Mouse (Mus musculus): ENCODE measurements around the gene Sh3tc1.
A peak's percentile ranks its signal among the peaks of the same experiment; 100 is the strongest.

Gene Sh3tc1

DNA sequence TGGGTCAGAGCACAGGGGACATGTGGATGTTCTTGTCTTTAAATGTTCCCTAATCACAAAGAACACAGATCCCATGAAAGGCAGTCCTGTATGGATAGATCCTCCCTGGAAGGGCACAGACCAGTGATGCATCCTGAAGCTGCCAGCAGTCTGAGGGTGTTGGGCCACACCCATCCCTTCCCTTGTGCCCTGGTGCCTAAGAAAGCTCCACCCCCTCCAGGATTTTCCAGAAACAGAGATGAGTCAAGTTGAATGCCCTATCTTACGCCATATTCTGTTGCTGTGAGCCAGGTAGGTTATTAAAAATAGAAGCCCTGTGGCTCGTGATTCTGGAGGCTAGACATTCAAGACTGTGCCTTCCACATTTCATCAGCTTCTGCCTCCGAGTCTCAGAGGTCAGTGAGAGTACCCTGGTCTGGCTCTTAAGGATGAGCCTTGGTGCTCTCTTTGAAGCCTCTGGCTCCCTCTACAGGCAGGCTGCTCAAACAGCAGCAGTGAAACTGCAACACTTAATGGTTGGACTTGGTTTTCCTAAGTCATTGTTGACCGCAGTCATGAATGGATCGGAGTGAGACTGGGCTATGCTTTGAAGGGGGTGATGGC is 15.4 kb upstream of the Sh3tc1 start:
- DNase-seq (ENCODE audit: low spot score in 2 of 2): peak in 1 of 2 experiments; percentile 31

- DNase-seq (ENCODE audit: low spot score in 2 of 2): no peak
Measured at GRCm38 (mm10) chr5:35751016-35751415, 11.2 kb upstream of the Sh3tc1 start.

DNA sequence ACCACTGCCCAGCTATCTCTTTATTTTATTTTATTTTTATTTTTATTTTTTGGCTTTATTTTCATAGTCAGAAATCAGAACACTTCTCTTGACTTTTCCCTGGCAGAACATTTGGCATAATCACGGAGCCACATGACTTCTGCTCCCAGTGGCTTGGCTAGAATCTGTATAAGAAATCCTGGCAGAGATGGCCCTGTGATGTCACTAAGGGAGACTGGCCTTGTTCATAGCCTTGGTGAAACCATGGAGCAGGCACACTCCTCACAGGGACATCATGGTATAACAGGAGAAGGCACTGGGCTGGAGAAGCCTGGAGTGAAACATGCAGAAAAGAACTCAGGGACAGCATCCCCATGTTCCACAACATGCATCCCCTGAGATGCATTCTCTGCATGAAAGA is 10.2 kb upstream of the Sh3tc1 start:
- no peak for DNase-seq (ENCODE audit: low spot score in 2 of 2)

GRCm38 (mm10) chr5:35749416-35749815 is 9.6 kb upstream of the Sh3tc1 start:
- DNase-seq (ENCODE audit: low spot score in 2 of 2): no peak

GRCm38 (mm10) chr5:35746910-35747309 is 7.1 kb upstream of the Sh3tc1 start:
- DNase-seq (ENCODE audit: low spot score in 2 of 2): peak in 1 of 2 experiments; percentile 71

DNA sequence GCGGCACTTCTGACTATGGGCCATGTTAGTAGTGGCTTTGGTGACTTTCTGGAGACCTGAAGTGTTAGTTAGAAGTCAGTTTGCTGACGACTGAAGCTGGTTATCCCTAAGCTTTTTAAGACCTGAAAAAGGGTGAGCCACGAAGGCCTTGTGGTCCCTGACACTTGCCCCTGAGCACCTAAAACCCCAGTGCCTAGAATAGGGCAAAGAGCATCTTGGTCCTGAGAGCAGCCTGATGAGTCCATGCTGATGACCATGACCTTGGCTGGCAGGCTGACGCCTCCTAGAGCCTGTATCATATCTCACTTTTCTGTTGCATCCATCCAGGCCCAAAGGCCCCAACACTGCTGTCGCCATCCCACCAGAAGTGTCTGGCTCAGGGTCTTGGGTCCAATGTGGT is 5.6 kb upstream of the Sh3tc1 start:
- DNase-seq (ENCODE audit: low spot score in 2 of 2): no peak

DNA sequence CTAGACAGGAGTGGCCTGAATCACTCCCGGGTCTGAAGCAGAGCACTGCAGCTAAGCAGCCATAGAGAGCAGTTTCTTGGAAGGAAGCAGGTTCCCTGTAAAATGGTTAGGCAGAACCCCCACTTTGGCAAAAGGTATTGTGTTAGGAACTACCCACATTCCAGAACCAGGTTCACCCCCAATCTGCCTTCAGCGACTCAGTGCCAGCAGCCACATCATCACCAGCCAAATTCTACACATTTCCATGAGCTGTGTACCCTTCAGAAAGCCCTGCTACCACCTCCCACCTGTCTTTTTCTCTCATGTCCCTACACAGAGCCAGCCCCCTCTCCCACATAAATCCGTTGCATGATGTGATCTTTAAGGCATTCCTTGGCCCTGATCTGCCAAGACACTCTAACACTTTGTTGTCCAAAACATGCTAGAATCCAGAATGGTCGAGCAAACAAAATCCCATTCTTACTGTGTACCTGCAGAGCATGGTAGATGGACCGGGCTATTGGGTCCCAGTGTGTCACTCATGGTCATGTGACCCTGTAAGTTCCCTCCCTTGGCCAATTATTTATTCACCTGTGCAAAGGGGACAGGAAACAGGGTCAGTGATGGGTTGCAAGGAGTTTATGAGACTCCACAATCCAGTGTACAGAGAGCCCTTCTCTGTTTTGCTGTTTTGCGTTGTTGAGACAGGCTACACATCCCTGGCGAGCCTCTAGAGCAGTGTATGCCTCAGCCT is 4.4 kb upstream of the Sh3tc1 start:
- no peak for DNase-seq (ENCODE audit: low spot score in 2 of 2)

DNA sequence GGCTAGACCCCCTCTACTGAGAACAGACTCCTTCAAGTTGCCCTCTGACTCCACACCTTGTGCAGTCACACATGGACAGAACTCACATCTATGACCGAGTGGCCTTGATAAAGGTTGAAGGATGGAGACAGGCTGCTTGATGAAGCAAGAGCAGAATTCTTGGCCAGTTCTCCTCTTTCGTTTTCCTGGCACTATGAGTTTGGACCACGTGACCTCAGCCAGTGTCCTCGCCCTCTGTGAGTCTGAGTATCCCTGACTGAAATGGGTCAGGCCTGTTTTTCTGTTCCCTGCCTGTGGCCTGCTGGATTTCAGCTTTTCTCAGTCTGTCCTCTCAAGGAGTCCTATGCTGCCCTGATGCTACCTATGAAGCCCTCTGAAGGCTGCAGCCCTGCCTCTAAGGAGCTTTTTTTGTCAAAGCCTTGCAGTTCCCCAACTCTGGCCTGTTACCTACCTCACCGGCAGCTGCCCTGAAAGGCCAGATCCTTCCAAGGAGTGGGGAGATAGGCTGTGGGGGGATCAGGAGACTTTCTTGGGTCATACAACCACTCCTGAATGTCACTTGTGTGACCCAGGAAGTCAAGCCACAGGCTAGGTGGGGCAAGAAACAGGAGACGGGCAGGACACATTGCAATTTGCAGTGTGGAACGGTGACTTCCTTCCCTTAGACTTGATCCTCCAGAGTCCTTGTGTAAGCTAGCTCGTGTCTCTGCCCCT is 3.6 kb upstream of the Sh3tc1 start:
- DNase-seq (ENCODE audit: low spot score in 2 of 2): peak in 1 of 2 experiments; percentile 65

- DNase-seq (ENCODE audit: low spot score in 2 of 2): no peak
Measured at GRCm38 (mm10) chr5:35741225-35741820, 1.5 kb upstream of the Sh3tc1 start.

DNA sequence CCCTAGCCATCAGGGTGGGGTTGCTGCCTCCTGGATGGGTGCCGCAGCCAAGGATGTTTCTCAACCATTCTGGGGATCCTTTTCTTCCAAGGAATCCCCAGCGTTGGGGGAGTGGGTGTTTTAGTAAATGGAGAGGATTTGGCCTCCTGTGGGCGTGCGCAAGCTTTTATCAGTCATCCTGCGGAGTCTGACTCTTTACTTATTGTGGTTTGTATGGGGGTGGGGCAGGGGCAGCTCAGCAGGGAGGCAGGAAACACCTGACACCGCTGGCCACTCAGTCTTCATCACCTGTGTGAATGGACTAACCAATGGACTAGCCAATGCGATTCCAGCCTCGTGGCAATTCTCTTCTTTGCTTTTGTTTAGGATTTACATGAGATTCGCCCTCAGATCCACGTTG is 929 bp upstream of the Sh3tc1 start:
- DNase-seq (ENCODE audit: low spot score in 2 of 2): no peak

GRCm38 (mm10) chr5:35739005-35739404 is 782 bp downstream of the Sh3tc1 start:
- DNase-seq (ENCODE audit: low spot score in 2 of 2): no peak

DNA sequence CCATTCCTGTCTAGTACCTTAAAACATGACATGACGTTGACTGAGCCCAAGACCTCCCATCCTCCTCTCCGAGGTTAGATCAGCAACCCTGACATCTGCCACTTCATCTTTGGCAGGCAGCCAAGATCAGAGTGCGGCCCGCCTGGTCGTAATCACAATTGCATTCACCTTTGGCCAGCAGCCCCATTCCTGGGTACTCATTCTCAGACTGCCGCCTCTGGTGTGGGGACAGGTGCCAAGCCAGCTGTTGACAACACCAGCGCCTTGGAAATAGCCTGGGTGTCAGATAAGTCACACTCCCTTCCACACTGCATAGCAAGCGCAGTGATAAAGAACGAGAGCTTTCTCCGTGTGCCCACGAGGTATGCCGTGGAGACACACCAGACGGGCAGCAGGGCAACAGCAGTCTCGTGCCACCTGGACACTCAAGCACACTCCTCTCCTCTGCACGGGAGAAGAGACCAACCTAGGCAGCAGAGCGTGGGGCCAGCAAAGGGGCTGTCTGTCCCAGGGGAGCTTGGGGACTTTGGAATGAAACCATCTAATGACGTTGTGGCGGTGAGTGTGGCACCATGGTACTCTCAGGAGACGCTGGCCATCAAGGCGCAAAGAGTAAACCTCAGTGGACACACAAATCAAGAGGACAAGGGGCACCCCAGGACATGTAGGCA is 2.4 kb downstream of the Sh3tc1 start:
- DNase-seq (ENCODE audit: low spot score in 2 of 2): no peak

DNA sequence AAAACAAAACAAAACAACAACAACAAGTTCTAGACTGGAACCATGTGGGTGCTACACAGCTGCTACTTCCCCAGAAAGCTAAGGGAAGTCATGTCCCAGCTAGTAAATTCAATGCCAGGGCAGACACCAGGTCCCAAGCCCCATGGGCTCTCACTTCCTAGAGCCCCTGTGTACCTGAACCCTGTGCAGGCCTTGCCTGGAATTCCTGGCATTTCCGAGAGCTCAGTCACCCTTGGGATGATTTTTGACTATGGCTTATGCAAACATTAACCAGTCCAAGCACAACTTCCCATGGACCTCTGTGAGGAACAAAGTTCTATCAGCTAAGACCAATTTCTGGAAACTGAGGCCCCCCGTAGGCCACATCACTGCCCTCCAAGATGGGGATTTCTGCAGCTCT is 6.3 kb downstream of the Sh3tc1 start:
- no peak for DNase-seq (ENCODE audit: low spot score in 2 of 2)

- no peak for DNase-seq (ENCODE audit: low spot score in 2 of 2)
Measured at GRCm38 (mm10) chr5:35731006-35731405, 8.8 kb downstream of the Sh3tc1 start.

DNA sequence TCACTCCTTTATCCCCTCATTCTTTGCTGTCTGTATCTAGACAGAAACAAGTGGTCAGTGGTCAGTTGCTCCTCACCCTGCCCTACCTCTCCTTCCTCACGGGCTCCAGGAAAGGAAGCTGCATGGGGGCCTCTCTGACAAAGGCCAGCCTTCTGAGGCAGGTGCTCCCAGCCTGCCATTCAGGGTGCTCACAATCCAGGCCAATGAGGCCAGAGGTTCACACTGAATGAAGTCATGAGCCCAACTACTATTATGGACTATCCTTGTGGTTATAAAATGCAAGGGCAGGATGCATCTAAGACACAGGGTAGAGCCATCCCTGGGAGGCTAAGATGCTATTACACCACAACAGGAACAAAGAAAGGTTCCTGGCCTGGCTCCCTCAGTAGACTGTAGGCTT is 9.2 kb downstream of the Sh3tc1 start:
- no peak for DNase-seq (ENCODE audit: low spot score in 2 of 2)

GRCm38 (mm10) chr5:35729844-35730243 is 9.9 kb downstream of the Sh3tc1 start:
- no peak for DNase-seq (ENCODE audit: low spot score in 2 of 2)

DNA sequence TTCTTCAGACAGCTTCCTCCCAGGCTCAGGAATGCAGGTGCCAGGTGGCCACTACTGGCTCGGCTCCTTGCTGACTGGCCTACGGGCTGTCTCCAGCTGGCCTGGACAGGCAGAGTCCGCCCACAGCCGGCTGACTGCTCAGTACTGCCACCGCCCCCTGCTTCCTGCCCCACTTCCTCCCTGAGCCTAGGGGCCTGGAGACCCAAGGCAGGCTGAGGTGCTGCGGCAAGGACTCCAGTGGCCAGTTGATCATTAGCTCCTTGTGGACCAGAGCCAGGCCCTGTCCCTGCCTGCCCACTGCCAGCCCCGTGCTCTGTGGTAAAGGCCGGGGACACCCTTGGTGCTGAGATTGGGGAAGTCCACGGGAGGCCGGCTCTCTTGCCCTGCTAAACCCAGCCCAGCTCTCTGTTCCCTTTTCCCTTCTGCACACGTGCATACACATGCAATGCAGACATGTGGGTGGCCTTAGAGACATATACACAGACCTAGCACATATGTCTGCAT is 10.8 kb downstream of the Sh3tc1 start:
- DNase-seq (ENCODE audit: low spot score in 2 of 2): peak; percentile 46 to 50

- DNase-seq (ENCODE audit: low spot score in 2 of 2): no peak
Measured at GRCm38 (mm10) chr5:35728344-35728956, 11.3 kb downstream of the Sh3tc1 start.

DNA sequence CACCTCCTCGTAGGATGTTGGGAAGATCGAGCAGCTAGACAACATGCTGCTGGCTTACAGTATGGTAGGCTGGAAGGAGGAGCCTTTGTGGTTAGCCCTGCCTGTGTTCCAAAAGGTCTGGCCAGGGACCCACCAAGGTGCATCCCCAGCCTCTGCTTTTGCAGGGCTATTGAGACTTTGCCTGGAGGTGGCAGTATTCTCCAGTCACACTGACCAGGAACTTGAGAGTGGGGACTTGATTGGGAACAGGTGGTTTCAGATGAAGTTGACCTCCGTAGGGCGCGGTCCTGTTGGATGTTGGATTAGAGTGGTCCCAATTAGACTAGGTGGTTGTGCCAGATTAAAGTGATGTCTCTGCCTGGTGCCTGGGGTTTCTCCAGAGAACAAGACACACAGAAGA is 12.3 kb downstream of the Sh3tc1 start:
- no peak for DNase-seq (ENCODE audit: low spot score in 2 of 2)

DNA sequence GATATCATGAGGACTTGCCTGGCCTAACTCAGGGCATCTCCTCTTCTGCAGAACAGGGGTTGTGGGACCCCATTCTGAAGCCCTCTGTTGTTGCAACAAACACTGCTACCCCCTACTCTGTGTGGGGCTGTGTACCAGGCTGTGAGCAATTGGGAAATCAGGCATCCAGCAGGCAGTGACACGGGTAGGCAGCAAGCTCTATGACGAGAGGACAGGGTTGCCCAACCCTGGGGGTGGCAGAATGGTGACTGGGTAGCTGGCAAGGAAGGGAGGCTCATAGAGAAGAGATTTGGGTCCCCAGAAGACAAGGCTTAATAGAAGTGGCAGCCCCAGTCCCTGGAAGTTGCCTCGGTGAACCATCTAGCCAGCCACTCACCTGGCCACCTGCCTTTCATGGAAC is 13.9 kb downstream of the Sh3tc1 start:
- DNase-seq (ENCODE audit: low spot score in 2 of 2): no peak

DNA sequence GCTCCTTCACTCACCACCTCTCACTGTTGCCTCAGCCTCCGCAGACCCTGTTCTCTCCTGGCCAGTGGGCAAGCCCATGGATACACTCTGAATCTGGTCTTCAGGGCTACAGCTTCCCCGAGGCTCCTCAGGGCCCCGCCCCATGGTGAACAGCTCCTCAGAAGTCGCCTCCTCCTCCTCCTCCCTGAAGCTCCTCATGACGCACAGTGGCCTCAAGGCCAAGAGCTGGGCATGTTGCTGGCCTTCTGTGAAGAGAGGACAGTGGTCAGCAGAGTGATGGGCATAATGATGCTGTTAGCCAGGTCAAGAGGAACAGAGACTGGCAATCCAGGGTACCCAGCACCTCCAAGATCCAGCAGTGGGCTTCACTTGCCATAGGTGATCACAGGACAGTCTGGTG is 15.9 kb downstream of the Sh3tc1 start:
- no peak for DNase-seq (ENCODE audit: low spot score in 2 of 2)

Data from urinary bladder, adult 18-20 months (tissue).